Mouse (Mus musculus) naive thymus-derived CD4-positive, alpha-beta T cell, adult 2 months (primary cell): ENCODE measurements around the gene Izumo1r.

Source experiments
- DNase-seq: peaks from one replicate; pipeline ENCODE4 v3.0.0-alpha.2; 2011; ENCODE audit warnings: low read depth

Izumo1r gene

GRCm38 (mm10) chr9:14903581-14904378 is at the start of gene Izumo1r:
Izumo1r (minus strand) TSS chr9:14903949.
- peak; percentile 68 for DNase-seq

GRCm38 (mm10) chr9:14951072-14951471 is 47.3 kb upstream of the Izumo1r start:
- DNase-seq, result no peak

DNA sequence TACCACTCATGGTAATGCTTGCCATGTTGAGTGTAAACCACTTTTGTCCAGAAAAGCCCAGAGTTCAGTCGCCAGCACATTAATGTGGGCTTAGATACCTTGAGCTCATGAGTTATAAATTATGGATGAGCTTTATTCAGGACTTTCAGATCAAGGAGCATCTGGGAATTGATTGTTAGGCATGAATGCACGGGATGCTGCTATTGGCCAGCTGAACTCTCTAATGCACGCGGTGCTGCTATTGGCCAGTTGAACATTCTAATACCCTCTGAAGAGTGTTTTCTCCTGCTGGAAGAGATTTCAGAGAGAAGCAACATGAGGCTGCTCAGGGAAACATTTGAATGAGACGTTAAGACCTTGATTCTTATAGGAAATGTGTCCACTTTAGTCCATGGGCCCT is 45.1 kb upstream of the Izumo1r start:
- no peak for DNase-seq

DNA sequence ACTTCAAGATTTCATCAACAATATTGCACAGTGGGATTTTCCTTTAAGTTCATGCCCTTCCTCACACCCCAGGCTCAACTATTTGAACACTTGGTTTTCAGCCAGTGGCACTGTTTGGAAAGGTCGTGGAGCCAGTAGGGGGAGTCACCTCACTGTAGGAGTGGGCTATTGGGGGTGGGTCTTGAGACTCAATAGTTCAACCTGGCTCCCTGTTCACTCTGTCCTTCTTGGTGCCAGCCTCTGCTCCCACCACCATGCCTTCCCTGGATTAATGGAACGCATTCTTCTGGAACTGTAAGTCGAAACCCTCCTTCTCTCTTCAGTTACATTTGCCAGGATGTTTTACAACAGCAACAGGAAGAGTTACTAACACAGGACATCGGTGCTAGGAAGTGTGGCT is 42.9 kb upstream of the Izumo1r start:
- DNase-seq, result no peak

GRCm38 (mm10) chr9:14945919-14946318 is 42.2 kb upstream of the Izumo1r start:
- no peak for DNase-seq

DNA sequence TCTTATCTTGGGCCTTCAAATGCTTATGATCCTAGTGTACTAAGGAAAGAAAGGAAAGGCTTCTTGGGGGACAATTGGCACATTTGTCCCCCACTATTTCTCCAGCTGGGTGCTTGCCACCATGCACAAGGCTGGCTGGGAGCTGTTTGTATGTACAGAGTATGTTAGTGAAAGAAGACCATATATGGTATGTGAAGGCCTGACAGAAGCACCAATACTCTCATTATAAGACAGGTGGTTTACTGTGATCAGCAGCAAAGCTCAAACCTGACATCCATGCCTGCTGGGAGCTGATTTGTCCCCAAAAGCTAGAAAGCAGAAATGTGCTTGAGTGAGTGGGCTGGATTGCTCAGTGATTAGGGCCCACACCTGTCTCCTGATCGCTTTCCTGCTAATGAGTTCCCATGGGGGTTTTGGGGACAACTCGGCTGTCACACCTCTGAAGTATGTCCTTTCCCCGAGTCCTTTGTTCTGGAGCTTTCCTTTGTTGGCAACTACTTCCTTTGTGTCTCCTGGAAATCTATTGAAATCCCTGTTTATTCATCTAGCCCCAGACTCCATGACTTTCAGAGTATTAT is 38.5 kb upstream of the Izumo1r start:
- no peak for DNase-seq

DNA sequence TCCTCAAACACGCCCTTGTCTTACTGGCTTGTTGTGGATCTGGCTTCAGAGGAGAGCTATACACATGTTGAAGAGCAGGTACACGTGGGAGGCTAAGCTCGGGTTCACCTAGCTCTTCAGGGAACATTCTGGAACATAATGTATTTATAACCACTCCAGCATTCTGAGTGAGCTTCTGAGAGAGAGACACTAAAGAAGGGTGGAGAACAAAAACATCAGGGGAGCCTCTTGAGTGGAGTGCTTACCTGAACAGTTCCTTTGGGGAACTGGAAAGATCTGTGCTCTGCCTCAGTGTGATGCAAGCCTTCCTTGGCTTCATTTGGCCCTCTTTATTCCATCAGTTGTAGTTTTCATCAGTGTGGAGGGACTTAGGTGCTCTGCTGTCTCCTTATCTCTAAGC is 35.9 kb upstream of the Izumo1r start:
- no peak for DNase-seq

- no peak for DNase-seq
Observed at GRCm38 (mm10) chr9:14937308-14937707, 33.6 kb upstream of the Izumo1r start.

GRCm38 (mm10) chr9:14934851-14935250 is 31.1 kb upstream of the Izumo1r start:
- no peak for DNase-seq

GRCm38 (mm10) chr9:14931943-14932342 is 28.2 kb upstream of the Izumo1r start:
- DNase-seq, result no peak

GRCm38 (mm10) chr9:14931211-14931610 is 27.5 kb upstream of the Izumo1r start:
- DNase-seq, result peak; percentile 37

DNA sequence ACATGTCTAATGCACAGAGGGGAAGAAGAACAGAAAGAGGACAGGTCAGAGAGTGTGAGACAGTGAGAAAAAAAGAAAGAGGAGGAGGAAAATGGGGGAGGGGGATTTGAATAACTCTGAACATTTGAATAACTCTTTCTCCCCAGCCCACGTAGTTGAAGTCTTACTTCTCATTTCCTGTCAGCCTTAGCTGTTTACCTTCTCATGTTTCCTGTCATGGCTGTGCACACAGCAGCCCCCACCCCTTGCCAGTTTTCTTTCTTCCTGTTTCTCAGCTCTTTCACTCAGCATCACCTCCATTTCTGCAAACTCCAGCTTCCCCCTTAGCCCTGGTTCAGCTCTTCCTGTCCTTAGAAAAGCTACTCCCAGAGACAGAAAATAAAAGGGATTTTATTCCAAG is 22.8 kb upstream of the Izumo1r start:
- DNase-seq, result peak; percentile 85

DNA sequence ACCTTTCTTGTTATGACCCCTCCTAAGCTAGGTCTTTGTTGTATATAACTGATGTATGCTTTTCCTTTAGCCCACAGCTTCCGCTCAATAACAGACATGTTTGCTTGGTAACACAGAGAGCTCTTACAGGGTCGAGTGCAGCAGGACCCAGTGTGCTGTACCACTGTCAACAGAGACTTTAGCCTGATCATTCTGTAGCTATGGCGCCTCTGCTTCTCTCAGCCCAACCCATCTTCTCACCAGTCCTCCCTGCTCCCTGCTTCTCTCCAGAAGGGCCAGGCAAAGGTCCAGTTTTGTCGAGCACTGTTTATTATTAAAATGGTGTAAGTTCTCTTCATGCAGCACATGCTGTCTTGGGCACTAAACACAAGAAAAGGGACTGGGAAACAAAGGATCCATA is 19.9 kb upstream of the Izumo1r start:
- no peak for DNase-seq

DNA sequence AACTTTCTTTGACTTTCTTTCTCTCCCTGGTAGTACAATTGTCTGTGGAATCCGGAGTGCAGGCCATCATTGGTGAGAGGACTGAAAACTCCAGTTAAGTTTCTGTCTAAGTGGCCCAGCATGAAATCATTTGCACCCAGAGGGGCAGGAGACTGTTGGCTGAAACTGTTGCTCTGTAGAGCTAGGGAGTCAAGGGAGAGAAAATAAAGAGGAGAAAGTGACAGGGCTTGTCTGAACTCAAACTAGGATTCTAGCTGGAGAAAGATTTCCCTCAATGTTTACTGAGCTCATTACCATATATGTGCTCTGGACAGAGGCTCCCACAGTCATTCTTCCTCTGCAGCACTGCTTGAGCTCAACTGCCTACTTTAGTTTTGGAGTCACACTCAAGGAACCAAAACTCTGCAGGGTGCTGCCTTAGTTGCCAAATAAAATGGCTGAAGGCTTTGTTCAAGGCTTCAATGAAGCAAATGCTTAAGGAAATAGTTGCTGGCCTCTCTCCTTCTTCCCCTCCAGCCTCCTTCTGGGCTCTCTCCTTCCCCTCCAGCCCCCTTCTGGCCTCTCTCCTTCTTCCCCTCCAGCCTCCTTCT is 18.3 kb upstream of the Izumo1r start:
- no peak for DNase-seq

- DNase-seq, result peak; percentile 48
Observed at GRCm38 (mm10) chr9:14921254-14921653, 17.5 kb upstream of the Izumo1r start.

DNA sequence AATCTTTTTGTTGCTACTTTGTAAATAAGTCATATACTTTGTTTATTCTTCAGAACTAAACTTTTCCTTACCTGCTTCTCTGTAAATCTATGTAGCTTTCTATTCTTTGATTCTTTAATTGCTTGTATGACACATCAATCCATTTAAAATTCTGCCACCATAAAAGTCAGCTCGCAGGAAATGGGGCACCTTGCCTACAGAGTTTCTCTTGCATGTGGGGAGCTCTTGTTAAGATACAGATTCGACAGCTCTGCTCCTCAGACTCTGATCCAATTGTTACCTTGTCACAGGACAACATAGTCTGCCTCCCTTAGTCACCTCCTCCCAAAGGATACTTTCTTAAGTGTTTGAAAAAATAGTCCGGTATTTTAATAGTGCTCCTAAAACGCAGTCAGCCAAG is 16.9 kb upstream of the Izumo1r start:
- DNase-seq, result peak; percentile 61

DNA sequence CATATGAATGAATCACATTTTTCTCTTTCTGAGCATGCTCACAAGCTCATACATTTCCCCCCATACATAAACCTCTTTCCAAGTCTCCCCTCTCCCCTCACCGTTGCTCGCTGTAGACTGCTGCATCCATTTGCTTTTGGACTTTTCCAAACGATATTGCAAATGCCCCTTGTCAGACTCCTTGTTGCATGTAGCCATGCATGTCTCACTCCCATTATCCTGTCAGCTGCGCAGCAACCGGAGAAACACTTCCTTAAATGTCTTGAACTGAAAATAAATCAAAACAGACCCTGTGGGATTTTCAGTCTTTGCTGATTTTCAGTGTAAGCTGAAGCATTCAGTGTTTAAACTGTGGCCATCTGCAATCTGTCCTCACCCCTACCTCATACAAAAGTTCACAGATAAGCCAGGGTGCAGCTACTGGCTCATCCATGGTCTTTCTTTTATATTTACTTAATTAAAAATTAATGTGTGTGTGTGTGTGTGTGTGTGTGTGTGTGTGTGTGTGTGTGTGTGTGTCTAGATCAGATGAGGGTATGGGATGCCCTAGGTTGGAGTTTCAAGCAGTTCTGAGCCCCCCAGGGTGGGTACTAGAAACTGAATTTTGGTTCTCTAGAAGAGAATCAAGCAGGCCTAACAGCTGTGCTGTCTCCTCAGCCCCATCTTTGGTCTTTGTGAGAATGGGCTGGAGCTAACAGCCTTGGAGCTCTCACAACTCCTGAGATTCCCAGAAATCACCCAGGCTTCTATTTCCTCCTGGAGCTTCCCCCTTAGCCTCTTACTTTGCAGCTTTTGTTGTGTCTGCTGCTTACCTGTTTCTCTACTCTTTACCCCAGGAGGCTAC is 15.3 kb upstream of the Izumo1r start:
- no peak for DNase-seq

- DNase-seq, result no peak
Observed at GRCm38 (mm10) chr9:14917661-14918060, 13.9 kb upstream of the Izumo1r start.

GRCm38 (mm10) chr9:14912037-14912436 is 8.3 kb upstream of the Izumo1r start:
- no peak for DNase-seq

DNA sequence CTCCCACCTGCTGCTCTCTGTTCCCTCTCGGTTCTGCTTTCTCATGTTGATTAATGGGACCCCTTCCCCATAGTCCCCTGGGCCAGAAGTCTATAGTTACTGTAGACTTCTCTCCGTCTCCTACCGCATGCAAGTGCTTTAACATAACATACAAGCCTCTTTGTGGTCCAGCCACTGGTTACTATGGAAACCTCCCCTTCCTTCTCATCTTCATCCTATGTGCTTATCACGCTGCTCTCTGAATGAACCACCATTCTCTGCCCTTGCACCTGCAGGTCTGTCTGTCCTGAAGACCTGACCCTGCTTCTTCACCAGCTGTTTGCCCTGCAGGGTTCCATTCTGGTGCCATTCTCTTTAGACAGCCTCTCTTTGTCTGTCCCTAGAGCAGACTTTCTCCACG is 6.2 kb upstream of the Izumo1r start:
- DNase-seq, result no peak

DNA sequence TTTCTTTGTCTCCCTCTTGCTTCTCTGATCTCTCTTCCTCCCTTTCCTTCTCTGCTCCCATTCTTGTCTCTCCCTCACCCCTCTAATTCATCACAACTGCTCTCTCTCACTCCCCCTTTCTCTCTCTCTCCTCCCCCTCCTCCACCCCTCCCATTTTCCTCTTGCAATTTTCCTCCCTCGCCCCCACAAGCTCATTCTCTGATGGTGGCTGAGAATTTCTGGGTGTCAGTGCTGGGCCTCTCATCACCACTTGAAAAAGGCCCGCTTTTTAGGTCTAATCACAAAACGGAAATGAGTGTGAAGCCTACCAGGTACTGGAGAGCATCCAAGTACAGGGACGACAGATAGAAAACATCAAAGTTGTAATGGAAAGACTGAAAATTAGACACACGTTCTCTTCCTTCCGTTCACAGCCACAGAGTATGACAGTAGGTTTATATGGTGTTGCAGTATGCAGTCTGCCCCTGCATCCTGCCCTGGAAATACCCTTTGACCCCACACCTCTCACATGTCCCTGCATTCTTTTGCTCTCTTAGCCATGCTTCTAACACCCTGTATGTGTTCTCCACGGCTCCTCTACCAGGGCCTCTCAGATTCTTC is 4.2 kb upstream of the Izumo1r start:
- DNase-seq, result peak; percentile 89

- DNase-seq, result no peak
Observed at GRCm38 (mm10) chr9:14905956-14906355, 2.2 kb upstream of the Izumo1r start.
